Mouse (Mus musculus) liver, adult 2 months (tissue): ENCODE measurements around the gene Sdhaf4. TPM values are rescaled to one million over a fixed set of nuclear protein-coding genes. Genes with fewer than 3 reads are reported as not detected.

ENCODE experiments used
- DNase-seq: peaks from one replicate; pipeline ENCODE4 v3.0.0-alpha.2; 2011; ENCODE audit warnings: low read depth, low spot score; ENCODE audit errors: extremely low read depth
- H3K27ac ChIP-seq: fragments of 200-500 bp; replicated peaks from 2 replicates; pipeline ENCODE4 v1.5.1; 2012; ENCODE audit warnings: low read depth, mild to moderate bottlenecking, control low read depth, inconsistent platforms, low read length; ENCODE audit not compliant: insufficient read depth
- H3K27me3 ChIP-seq: fragments of 200-500 bp; 2 replicates; pipeline ENCODE4 v1.6.1; 2012; ENCODE audit warnings: mild to moderate bottlenecking, moderate library complexity, low read length, inconsistent platforms; ENCODE audit not compliant: control insufficient read depth, insufficient read depth
- H3K36me3 ChIP-seq: fragments of 200-500 bp; 2 replicates; pipeline ENCODE4 v1.6.1; 2012; ENCODE audit warnings: low read length, inconsistent platforms; ENCODE audit not compliant: control insufficient read depth, insufficient read depth
- H3K4me1 ChIP-seq: fragments of 200-500 bp; 2 replicates; pipeline ENCODE4 v1.6.1; 2011; ENCODE audit warnings: low read length; ENCODE audit not compliant: control insufficient read depth, insufficient read depth
- H3K4me3 ChIP-seq: fragments of 200-500 bp; 2 replicates; pipeline ENCODE4 v1.5.1; 2011; ENCODE audit warnings: low read depth, mild to moderate bottlenecking, control low read depth, low read length, moderate library complexity; ENCODE audit not compliant: insufficient read depth
- H3K79me2 ChIP-seq: fragments of 200-500 bp; 2 replicates; pipeline ENCODE4 v1.6.1; 2012; ENCODE audit warnings: inconsistent platforms, mild to moderate bottlenecking, low read length, moderate library complexity; ENCODE audit not compliant: control insufficient read depth, insufficient read depth
- H3K9ac ChIP-seq: fragments of 200-500 bp; 2 replicates; pipeline ENCODE4 v1.6.1; 2012; ENCODE audit warnings: low read depth, mild to moderate bottlenecking, control low read depth, inconsistent platforms, low read length
- CTCF ChIP-seq: fragments of 200-500 bp; IDR thresholded peaks from 2 replicates; pipeline ENCODE4 v1.5.1; 2011; ENCODE audit warnings: low read depth, low read length, control low read depth
- POLR2A ChIP-seq: fragments of 200-500 bp; IDR thresholded peaks from 2 replicates; pipeline ENCODE4 v1.6.1; 2011; ENCODE audit warnings: low read length, control low read depth; ENCODE audit not compliant: insufficient read depth; ENCODE audit errors: extremely low read depth
- WGBS: fragments of 180-500 bp; shearing (Covaris S2); methylation state at CpG from one replicate; pipeline ENCODE4 v1.1.7; 2018; 5-methylcytosine and 5-hydroxymethylcytosine counted together
- polyA plus RNA-seq: library from polyadenylated mRNA; depleted of rRNA; stranded (reverse); fragments of >200 nt; gene quantifications from 2 replicates; pipeline ENCODE4 v1.2.3, GENCODE M21; 2012
- total RNA-seq: library from RNA; depleted of rRNA; stranded (reverse); fragments of >200 nt; gene quantifications from 2 replicates; pipeline ENCODE4 v1.2.3, GENCODE M21; 2014

The Sdhaf4 gene
- total and polyA plus RNA-seq, 2 experiments = 8.9 to 53.3 TPM

GRCm38 (mm10) chr1:24010821-24011220 is 5.4 kb upstream of the Sdhaf4 start:
- Histone ChIP-seq H3K27me3 (no peaks in the 10 kb centered on the region), H3K79me2 (no peaks in the 10 kb centered on the region), H3K27ac (no peak overlapping the region), H3K36me3 (peaks cover 18% of the 10 kb centered on the region), H3K9ac (no peak overlapping the region), H3K4me1 (no peaks in the 10 kb centered on the region), H3K4me3 (no peak overlapping the region)
- 88% methylated on average over 6 of the region's 6 CpGs for whole genome bisulfite sequencing
- DNase-seq = no peak
- TF ChIP-seq POLR2A = no peak
- TF ChIP-seq CTCF = no peak

GRCm38 (mm10) chr1:24010016-24010415 is 4.6 kb upstream of the Sdhaf4 start:
- TF ChIP-seq CTCF (no peak), POLR2A (no peak)
- Histone ChIP-seq H3K79me2 (no peaks in the 10 kb centered on the region), H3K36me3 (peaks cover 18% of the 10 kb centered on the region), H3K4me1 (no peaks in the 10 kb centered on the region), H3K27me3 (no peaks in the 10 kb centered on the region), H3K4me3 (no peak overlapping the region), H3K9ac (no peak overlapping the region), H3K27ac (no peak overlapping the region)
- 90% methylated on average over 6 of the region's 6 CpGs for WGBS
- no peak for DNase-seq

- Histone ChIP-seq H3K36me3 (peaks cover 4% of the 10 kb centered on the region), H3K9ac (no peak overlapping the region), H3K4me3 (no peak overlapping the region), H3K79me2 (no peaks in the 10 kb centered on the region), H3K4me1 (no peaks in the 10 kb centered on the region; the same call in 1 of the 2 replicates), H3K27ac (no peak overlapping the region), H3K27me3 (no peaks in the 10 kb centered on the region)
- DNase-seq = peak; percentile 28
- 67% methylated on average over 8 of the region's 8 CpGs for WGBS
- TF ChIP-seq POLR2A (no peak), CTCF (no peak)
Measured at GRCm38 (mm10) chr1:24007621-24008020, 2.2 kb upstream of the Sdhaf4 start.

GRCm38 (mm10) chr1:23999318-23999717 is 6.1 kb downstream of the Sdhaf4 start:
- no peak for DNase-seq
- no peak for TF ChIP-seq POLR2A
- TF ChIP-seq CTCF = no peak
- WGBS = 96% methylated on average over 5 of the region's 5 CpGs
- Histone ChIP-seq H3K9ac (no peak overlapping the region), H3K27ac (no peak overlapping the region), H3K4me1 (no peaks in the 10 kb centered on the region), H3K4me3 (no peak overlapping the region), H3K36me3 (peaks cover 24% of the 10 kb centered on the region), H3K27me3 (no peaks in the 10 kb centered on the region), H3K79me2 (no peaks in the 10 kb centered on the region)

GRCm38 (mm10) chr1:23998866-23999265 is 6.6 kb downstream of the Sdhaf4 start:
- Histone ChIP-seq H3K4me3 (no peak overlapping the region), H3K27ac (no peak overlapping the region)

GRCm38 (mm10) chr1:23998120-23998810 is 7.2 kb downstream of the Sdhaf4 start:
- H3K4me3 ChIP-seq = no peak overlapping the region
- TF ChIP-seq CTCF (no peak), POLR2A (no peak)
- H3K27ac ChIP-seq = no peak overlapping the region
- no peaks in the 10 kb centered on the region for H3K27me3 ChIP-seq
- no peaks in the 10 kb centered on the region for H3K79me2 ChIP-seq
- WGBS = 91% methylated on average over 7 of the region's 7 CpGs
- no peak for DNase-seq
- H3K9ac ChIP-seq = no peak overlapping the region
- peaks cover 24% of the 10 kb centered on the region for H3K36me3 ChIP-seq
- H3K4me1 ChIP-seq = no peaks in the 10 kb centered on the region

More at GRCm38 (mm10) chr1:23998866-23999265, 6.6 kb downstream of the Sdhaf4 start:
- Histone ChIP-seq H3K9ac (no peak overlapping the region), H3K27me3 (no peaks in the 10 kb centered on the region), H3K79me2 (no peaks in the 10 kb centered on the region), H3K36me3 (peaks cover 24% of the 10 kb centered on the region), H3K4me1 (no peaks in the 10 kb centered on the region)
- DNase-seq = no peak
- TF ChIP-seq CTCF (no peak), POLR2A (no peak)
- 98% methylated on average over 7 of the region's 7 CpGs for WGBS
